Comparison of ENCODE assay signal across 8 mouse cellular contexts in the genomic region with DNA sequence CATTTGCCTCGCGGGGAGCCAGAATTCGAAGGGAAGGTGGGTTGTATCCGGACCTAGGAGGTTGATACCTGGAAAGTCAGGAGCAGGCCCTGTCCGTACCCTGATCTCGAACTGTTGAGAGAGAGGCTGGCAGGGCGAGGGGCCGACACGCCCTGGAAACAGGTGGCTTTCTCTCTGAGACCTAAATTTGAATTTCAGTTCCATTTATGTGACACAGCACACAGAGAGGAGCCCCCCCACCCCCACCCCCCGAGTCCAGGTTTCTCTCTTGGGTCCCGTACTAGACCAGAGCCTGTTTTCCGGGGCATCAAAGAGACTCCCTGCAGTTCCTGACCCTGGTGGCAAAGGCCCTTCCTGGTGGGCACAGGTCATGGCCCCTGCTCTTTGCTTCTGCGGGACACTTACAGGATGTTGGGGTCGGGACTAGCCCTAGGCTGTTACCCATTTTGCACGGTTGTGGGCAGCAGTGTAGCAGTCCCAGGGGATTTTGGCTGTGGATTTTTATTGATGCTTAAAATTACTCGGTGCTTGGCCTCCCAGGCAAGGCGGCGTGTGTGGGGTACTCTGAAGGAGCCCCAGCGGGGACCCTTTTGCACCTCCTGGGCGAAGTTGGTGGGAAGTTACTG. TPM values are rescaled to one million over a fixed set of nuclear protein-coding genes. Genes with fewer than 3 reads are reported as not detected.
DNase-seq lines count a peak whose midpoint lies in the region; ATAC-seq lines count a peak whose summit lies in the region.

No protein-coding gene starts in this region.

- no peaks in the 10 kb centered on the region for H3K9me3 ChIP-seq in forebrain, embryonic 11.5 days (ENCODE audit: control insufficient read depth, low read length)
- H3K9me3 ChIP-seq in liver, embryonic 13.5 days (replicated peaks), result no peaks in the 10 kb centered on the region
- no peaks in the 10 kb centered on the region for H3K9me3 ChIP-seq in stomach, embryonic 15.5 days

- peak overlapping the region; percentile 97 for H3K4me2 ChIP-seq in forebrain, embryonic 11.5 days (ENCODE audit: low read depth, low read length, severe bottlenecking)
- H3K4me2 ChIP-seq in liver, embryonic 13.5 days, result peak overlapping the region; percentile 87
- H3K4me2 ChIP-seq in stomach, embryonic 15.5 days, result peak overlapping the region; percentile 100

- WGBS in forebrain, embryonic 11.5 days, result 11% methylated on average over 20 of the region's 20 CpGs
- WGBS in liver, embryonic 13.5 days (ENCODE audit: insufficient replicate concordance), result 10% methylated on average over 20 of the region's 20 CpGs
- 20% methylated on average over 20 of the region's 20 CpGs for WGBS in stomach, embryonic 15.5 days

- peak overlapping the region; percentile 51; the same call in 1 of the 2 replicates for H3K9ac ChIP-seq in forebrain, embryonic 11.5 days (ENCODE audit: low read length)
- H3K9ac ChIP-seq in liver, embryonic 13.5 days, result peak overlapping the region; percentile 67
- H3K9ac ChIP-seq in stomach, embryonic 15.5 days, result no peak overlapping the region

- H3K27me3 ChIP-seq in forebrain, embryonic 11.5 days (ENCODE audit: control insufficient read depth, insufficient read depth, low read length), result peaks cover 13% of the 10 kb centered on the region
- peaks cover 31% of the 10 kb centered on the region for H3K27me3 ChIP-seq in liver, embryonic 13.5 days
- peaks cover 7% of the 10 kb centered on the region for H3K27me3 ChIP-seq in stomach, embryonic 15.5 days (replicated peaks)

- 0 out of 2 replicates have a peak, but pooled peaks have one; percentile 30 for ATAC-seq in forebrain, embryonic 11.5 days (replicated peaks; ENCODE audit: low FRiP score)
- ATAC-seq in liver, embryonic 13.5 days (ENCODE audit: low read depth), result 0 out of 2 replicates have a peak, but pooled peaks have one; percentile 12
- ATAC-seq in stomach, embryonic 15.5 days (ENCODE audit: insufficient read depth, low FRiP score, low read depth), result no peak

- H3K36me3 ChIP-seq in forebrain, embryonic 11.5 days (ENCODE audit: control insufficient read depth, insufficient read depth, low read length), result no peaks in the 10 kb centered on the region
- H3K36me3 ChIP-seq in liver, embryonic 13.5 days, result no peaks in the 10 kb centered on the region
- H3K36me3 ChIP-seq in stomach, embryonic 15.5 days, result no peaks in the 10 kb centered on the region

- H3K4me1 ChIP-seq in forebrain, embryonic 11.5 days (replicated peaks; ENCODE audit: control insufficient read depth, insufficient read depth, low read length), result peaks cover 5% of the 10 kb centered on the region
- H3K4me1 ChIP-seq in liver, embryonic 13.5 days (replicated peaks), result peaks cover 17% of the 10 kb centered on the region
- H3K4me1 ChIP-seq in stomach, embryonic 15.5 days, result peaks cover 11% of the 10 kb centered on the region

- peak overlapping the region; percentile 47 for H3K4me3 ChIP-seq in forebrain, embryonic 11.5 days (ENCODE audit: low read depth, low read length)
- peak overlapping the region; percentile 66 for H3K4me3 ChIP-seq in liver, embryonic 13.5 days (replicated peaks)
- peak overlapping the region; percentile 64 for H3K4me3 ChIP-seq in stomach, embryonic 15.5 days (replicated peaks)

- peak; percentile 37 to 42 for DNase-seq in spleen, adult 18-20 months
- no peak for DNase-seq in spleen, adult 12 weeks (ENCODE audit: low spot score)
- no peak for DNase-seq in forebrain, embryonic 11.5 days (ENCODE audit: low spot score)
- DNase-seq in liver, embryonic 13.5 days, result no peak
- DNase-seq in testis, postnatal 14 days (ENCODE audit: low spot score), result no peak
- DNase-seq in layer of hippocampus, postnatal 25 days (ENCODE audit: extremely low spot score in 1 of 2, low spot score in 1 of 2), result no peak
- no peak for DNase-seq in adrenal gland, postnatal 10 days

- H3K27ac ChIP-seq in forebrain, embryonic 11.5 days (ENCODE audit: low read depth, low read length), result no peak overlapping the region
- H3K27ac ChIP-seq in liver, embryonic 13.5 days, result no peak overlapping the region
- H3K27ac ChIP-seq in stomach, embryonic 15.5 days, result no peak overlapping the region

RNA-seq across cellular contexts. Expression of gene Plcg2, which starts 0.9 kb away (rescaled TPM):
- 2.0 and 2.7 TPM in 2 replicates for polyA plus RNA-seq in forebrain, embryonic 11.5 days (2014; fragmentation: Nextera tagmentation; extraction: Ambion mirVana)
- polyA plus RNA-seq in liver, embryonic 13.5 days (2015; fragmentation: Nextera tagmentation; extraction: Ambion mirVana), result 7.3 and 7.8 TPM in 2 replicates
- polyA plus RNA-seq in stomach, embryonic 15.5 days (2015; fragmentation: Nextera tagmentation; extraction: Ambion mirVana), result 4.2 and 4.9 TPM in 2 replicates
- 1 to 10 TPM; 3.8 to 4.0 TPM for total RNA-seq in layer of hippocampus, postnatal 25 days (2021)
- total RNA-seq in adrenal gland, postnatal 10 days (2021), result 1 to 10 TPM; 4.9 to 5.1 TPM

Comparison
In these comparisons a context has a peak if more than half of its experiments do, and no peak if none do; other contexts are left out.
1. DNase-seq: peak in spleen, adult 18-20 months (2 of 2); none in spleen, adult 12 weeks (single experiment), forebrain, embryonic 11.5 days (single experiment), liver, embryonic 13.5 days (single experiment), testis, postnatal 14 days (single experiment), layer of hippocampus, postnatal 25 days (0 of 2) and adrenal gland, postnatal 10 days (single experiment).
2. Peak in every context shown above with its lines, with median percentiles within 50 percentile points of each other: H3K4me2 ChIP-seq and H3K4me3 ChIP-seq.